Mouse (Mus musculus) thymus, adult 18-20 months (tissue): Measurements from ENCODE around the gene Spata25.

Source experiments
- DNase-seq, 2 experiments: peaks; one replicate each; pipeline ENCODE4 v3.0.0; 2022; ENCODE audit warnings: mixed read lengths in 2 of 2

Spata25 gene

DNA sequence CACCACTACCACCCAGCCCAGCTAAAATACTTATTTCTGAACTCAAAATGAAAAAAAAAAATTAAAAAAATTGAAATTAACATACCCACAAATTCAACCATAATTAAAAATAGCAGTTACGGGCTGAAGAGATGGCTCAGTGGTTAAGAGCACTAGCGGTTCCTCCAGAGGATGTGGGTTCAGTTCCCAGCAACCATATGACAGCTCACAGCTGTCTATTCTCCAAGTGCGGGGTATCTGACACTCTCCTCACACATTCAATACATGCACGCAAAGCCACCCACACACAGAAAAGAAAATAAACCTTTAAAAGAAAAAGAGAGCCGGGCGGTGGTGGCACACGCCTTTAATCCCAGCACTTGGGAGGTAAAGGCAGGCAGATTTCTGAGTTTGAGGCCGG, 21.7 kb upstream of the Spata25 start:
- no peak for DNase-seq

DNA sequence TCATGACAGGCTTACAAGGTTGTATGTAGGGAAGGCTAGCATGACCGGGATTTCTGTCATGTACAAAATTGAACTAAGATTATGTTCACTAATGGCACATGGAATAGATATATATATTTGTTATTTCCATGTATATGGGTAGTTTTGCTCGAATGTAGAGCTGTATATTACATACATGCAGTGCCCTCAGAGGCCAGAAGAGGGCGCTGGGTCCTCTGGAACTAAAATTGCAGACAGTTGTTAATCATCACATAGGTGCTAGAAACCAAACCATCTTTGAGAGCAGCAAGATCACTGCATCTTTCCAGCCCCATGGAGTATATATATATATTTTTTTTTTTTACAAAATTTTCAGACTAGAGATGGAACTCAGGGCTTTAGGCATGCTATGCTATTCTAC, 17.4 kb upstream of the Spata25 start:
- no peak for DNase-seq

DNA sequence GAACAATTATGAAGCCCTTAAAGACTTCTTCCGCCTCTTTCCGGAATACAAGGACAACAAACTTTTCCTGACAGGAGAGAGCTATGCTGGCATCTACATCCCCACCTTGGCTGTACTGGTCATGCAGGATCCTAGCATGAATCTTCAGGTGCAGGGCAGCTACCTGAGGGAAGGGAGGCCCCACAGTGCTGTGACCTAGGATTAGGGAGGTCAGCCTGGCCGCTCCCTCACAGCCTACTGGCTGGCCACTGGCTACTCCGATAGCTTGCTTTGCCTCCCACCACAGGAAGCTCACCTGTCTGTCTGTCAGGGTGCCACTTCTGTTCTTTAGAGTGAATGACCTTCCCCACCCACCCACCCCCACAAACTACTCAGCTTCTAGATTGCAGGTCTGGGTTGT, 6.8 kb upstream of the Spata25 start:
- DNase-seq = no peak

DNA sequence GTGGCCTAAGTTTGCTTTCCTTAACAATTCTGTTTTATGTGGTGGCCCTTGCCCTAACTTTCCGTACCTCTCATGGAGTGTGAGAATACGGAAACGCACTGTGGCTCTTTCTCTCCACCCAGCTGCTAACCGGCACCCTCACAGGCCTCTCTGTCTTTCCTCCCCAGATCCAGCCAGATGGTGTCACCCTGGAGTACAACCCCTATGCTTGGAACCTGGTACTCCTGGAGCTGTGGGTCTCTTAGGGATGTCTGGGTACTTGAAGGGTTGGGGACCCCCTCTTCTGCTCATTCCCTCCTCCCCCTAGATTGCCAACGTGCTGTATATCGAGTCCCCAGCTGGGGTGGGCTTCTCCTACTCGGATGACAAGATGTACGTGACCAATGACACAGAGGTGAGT, 6.2 kb upstream of the Spata25 start:
- DNase-seq = peak in 1 of 2 experiments; percentile 46

DNA sequence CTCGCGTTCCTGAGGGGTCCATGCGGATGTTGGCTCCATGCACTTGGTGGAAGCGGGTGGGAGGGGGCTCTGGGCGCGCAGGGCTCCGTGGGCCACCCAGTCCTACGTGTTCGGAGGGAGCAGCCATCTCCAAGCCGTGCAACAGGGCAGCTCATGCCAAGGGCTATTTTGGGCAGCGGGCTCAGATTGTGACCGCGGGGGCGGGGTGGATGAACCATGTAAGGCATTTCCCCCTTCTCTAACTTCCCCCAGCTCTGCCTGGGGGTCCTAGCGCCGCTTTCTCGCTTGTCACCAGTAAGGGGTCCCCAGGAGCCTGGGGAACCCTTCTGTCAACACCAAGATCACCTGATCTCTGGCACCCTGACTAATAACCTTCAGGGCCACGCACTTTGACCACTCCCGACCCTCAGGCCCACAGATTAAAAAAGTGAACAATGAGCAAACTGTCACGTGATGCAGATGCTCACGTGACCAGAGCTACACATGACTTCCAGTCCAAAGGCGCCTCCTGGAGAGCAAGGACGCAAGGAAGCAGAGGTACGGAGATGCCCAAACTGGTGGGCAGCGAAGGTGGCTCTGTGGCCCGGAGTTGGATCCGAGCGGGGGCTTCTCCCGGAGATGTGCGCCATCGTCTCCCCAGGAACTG, 5.1 kb upstream of the Spata25 start, which contains the start of gene Neurl2:
Gene Neurl2, minus strand, starts transcription at position 143 of the 646 bp plus-strand sequence.
- DNase-seq = peak; percentile 69 to 80

DNA sequence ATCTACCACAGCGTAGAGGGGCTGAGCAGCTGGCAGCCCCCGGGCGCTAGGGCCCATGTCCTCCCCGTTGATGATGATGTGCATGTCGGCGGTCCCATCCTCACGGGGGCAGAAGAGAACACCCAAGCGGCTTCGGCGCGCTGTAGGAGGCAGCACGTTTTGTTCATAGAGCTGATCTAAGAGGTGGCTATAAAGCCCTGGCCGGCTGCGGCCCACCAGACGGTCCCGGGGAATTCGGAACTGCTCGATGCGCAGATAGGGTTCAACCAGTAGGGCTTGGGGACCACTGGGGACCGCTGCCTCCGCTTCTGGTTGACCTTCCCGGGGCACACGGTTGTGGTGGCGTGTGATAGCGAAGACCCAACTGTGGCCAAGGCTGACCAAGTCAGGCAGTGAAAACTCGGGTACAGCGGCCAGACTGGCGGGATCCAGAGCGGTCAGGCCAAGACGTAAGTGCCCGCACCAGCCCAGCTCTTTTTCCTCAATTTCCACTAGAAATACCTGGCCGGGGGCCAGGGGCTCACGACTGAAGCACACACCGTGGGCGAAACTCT, 4.5 kb upstream of the Spata25 start, which contains the start of gene Ctsa:
Gene Ctsa, plus strand, starts transcription at position 126 of the 554 bp plus-strand sequence.
- DNase-seq = peak; percentile 68 to 75

DNA sequence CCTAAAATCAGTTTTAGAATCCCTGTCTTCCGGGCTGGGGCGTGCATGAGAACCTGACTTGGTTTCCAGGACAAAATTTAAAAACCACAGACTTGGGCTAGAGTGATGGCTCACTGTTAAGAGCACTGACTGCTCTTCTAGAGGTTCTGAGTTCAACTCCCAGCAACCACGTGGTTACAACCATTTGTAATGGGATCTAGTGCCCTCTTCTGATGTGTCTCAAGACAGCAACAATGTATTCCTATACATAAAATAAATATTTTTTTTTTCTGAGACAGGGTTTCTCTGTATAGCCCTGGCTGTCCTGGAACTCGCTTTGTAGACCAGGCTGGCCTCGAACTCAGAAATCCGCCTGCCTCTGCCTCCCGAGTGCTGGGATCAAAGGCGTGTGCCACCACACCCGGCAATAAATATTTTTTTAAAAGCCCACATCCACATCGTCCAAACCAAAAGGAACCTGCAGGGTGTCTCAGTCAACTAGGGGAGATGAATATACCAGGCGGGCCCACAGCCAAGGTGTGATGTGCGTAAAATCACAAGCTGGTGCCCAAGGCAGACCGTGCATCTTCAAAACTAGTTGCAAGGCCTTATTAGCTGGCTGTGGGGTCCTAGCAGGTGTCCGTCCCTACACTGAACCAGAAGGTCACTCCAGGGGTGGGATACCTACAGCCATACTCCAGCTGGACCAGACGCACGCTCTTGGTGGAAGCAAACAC, 3.9 kb upstream of the Spata25 start:
- DNase-seq = no peak

DNA sequence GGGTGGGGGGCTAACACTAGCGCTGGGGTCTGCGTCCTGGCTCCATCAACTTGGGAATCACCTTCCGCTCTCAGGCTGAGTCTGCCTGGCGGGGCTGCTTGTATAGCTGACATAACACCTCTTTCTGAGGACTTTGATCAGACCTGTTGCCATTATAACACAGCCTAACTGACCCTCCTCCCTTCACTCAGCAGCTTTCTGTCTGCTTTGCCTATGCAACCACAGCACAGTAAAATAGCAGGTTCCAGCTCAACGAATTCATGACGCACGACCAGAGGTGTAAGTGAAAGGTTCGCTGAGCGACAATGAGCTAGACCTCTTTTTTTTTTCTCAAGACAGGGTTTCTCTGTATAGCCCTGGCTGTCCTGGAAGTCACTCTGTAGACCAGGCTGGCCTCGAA, 2.7 kb upstream of the Spata25 start:
- DNase-seq = no peak

DNA sequence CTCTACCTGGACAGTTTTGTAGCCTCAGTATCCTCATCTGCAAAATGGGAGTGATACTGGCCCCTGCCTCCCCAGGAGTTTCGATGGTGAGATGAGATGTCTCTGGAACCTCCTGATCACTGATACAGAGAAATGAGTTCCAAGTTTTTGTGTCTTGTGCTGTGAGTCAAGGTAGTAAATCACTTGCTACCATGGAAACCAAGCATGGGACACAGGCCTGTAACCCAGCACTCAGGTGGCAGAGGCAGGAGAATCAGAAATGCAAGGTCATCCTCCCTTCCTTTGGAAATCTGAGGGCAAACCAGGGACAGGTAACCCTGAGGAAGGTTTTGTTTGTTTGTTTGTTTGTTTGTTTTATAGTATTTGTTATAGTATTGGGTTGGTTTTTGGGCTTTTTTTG, 753 bp upstream of the Spata25 start:
- no peak for DNase-seq

DNA sequence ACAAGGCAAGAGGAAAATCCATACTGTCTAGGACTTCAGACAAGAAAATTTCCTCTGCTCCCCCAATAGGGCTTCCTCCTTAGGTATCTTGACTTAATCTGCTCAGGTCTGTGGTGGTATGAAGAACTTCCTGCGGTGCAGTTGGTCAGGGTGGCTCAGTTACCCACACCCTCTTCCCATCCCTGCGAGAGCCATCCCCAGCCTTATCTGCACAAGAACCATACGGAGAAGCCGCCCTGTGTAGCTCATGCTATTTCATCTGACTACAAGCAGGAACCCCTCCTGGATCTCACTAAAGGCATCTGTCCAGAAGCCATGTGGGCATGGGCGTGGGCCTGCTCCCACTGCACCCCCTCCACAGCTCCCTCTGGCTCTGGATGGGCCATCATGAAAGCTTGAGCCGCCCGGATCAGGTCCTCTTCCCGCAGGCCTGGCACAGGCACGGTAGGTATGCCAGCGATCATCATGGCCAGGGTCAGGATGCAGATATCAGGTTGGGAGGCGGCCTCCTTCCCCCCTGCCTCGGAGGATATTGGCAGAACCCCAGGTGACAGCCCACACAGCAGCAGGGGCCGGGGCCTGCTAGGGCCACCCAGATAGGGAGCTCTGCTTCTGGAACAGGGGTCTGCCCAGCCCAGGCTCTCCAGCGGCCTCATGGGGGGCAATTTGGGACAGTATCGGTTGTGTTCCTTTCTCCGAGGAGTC, 1.0 kb downstream of the Spata25 start:
- DNase-seq = no peak

DNA sequence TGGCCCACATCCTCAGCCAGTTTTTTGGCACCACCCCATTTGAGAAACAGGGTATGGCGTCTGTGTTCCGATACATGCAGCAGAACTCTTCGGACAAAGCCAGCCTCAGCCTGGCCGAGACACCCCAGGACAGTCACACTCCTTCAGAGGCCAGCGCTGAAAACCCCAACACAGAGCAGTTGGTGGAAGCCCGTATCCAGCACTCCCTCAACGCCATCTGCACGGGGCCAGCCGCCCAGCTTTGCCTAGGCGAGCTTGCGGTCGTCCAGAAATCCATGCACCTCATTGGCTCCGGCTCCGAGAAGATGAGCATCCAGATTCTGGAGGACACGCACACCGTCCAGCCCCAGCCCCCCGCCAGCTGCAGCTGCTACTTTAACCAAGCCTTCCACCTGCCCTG, 2.8 kb downstream of the Spata25 start:
- no peak for DNase-seq

DNA sequence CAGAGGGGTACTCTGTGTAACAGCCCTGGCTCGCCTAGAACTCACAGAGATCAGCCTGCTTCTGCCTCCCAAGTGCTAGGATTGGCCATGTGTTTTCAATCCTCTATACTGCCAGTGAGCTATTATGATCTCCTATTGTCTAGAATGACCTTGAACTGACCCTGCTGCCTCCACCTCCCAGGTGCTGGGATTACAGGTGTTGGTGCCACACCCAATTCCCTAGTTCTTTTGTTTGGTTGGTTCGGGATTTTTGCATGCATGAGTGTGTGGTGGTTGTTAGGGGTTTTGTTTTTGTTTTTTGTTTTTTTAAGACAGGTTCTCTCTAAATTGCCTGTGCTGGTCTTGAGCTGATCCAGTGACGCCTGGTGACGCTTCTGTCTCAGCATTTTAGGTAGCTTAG, 4.4 kb downstream of the Spata25 start:
- no peak for DNase-seq

DNA sequence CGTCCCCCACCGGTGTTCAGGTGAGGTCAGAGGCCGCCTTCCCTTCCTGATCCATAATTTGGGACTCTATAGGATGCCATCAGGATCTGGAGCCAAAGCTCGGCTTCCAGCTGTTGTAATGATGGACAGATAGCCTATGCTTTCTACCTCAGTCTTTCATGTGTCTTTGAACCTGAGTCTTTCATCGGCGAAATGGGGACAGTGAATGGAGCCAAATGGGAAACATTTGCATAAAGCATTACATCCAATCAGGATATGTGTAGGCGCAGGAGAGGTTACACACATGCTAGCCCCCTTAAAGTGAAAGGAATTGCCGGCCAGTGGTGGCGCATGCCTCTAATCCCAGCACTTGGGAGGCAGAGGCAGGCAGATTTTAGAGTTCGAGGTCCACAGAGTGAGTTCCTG, 5.2 kb downstream of the Spata25 start:
- no peak for DNase-seq

DNA sequence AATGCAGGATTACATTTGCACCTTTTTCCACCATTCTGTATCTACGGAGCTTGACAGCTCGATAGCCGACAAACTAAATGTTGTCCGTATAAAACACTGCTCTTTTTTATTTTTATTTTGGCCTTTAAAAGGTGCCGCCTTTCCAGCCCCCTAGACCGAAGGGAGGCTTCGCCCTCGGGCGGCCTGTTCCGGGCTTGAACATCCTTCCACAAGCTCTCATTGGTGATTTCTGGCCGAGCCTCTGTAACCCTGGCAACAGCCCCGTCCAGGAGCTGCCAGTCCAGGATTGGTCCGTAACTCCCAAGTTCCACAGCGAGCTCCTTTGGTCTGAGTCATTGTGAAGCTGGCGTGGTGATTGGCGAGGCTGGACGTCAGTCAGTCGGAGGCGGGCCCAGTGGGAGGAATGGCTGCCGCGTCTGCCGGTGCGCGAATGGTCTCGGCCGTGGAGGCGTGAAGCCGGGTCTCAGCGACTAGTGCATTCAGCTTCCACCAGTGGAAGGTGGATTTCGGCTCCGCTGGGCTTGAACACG, 5.6 kb downstream of the Spata25 start, which contains the start of gene Zswim1:
Gene Zswim1, plus strand, starts transcription at position 51 of the 530 bp plus-strand sequence.
- peak; percentile 96 to 98 for DNase-seq

DNA sequence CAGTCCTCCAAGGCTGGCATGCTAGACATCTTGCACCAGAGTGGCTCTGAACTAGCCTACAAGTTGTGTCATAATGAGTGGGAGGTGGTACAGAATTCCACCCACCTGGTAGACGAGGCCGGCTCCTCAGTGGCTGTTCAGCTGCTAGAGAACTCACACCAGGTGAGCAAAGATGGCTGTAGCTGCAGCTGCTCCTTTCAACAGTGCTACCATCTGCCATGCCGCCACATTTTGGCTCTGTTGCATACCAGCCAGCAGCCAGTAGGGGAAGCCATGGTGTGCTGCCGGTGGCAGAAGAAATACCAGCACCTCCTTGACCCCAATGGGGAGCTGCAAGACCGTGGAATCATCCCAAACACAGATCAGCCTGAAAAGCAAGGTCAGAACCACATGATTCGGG, 7.3 kb downstream of the Spata25 start:
- DNase-seq = no peak

DNA sequence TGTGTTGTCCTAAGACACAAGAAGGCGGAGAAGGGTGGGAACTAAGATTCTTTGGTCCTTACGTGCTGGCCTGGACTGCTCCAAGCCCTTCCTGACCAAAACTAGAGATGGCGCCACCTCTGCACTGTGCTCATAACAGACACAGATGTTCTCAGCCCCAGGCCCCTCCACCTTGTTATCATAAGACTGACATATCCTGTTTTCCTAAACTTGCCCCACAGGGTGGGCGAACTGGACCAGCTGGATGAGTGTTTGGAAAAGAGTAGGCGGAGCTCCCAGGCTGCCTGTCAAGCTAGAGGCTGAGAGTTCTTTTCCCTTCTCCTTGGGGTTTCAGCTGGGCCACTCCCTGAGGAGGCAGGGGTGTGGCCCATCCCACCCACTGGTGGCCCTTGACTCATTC, 10.6 kb downstream of the Spata25 start:
- no peak for DNase-seq

DNA sequence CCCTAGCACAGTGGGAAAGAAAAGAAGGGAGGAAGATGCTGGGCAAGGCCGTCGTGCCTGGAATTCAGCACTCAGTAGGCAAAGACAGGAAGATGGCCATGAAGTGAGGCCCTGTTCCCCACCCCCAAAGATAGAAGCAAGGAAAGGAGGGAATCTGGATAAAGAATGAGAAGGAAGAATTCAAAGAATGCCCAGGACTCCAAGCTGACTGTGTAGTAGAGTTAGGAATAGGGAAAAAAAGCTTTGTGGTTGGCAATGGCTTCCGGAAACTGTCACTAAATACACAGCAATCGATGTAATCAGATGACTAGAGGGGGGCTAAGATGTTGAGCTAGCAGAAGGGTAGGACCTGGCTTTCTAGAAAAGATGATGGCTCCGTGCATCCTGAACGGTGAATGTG, 11.1 kb downstream of the Spata25 start:
- DNase-seq = no peak

DNA sequence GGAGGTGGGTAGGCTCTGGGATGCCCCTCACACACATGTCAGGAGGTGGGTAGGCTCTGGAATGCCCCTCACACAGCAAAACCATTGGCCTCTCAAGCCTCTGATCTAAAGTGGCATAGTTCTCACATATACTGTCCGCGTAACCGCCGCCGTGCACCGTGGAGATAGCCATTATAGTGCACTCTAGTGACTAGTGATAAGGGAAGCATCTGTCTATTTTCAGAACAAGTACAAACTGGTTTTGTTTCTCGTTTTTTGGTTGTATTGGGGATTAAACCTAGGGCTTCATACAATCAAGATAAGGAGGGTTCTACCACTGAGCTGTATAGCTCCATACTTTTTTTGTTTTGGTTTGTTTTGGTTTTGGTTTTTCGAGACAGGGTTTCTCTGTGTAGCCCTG, 12.5 kb downstream of the Spata25 start:
- DNase-seq = no peak

DNA sequence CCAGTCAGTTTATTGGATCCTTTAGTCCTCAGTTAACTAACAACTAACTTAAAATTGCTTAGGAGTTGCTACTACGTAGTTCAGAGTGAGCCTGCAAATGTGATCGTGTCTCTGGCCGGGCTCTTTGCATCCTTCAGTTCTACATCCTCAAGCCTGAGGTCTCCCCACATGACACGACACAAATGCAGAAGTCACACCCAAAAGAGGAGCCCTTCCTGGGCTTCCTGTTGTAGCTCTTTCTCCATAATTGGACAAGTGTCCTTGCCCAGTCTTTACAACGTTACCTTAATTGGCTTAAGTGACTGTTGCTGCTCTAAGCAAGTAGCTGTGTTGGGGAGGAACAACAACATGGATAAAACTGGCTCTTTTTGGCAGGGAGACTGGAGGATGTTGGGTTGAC, 13.0 kb downstream of the Spata25 start:
- DNase-seq = no peak

DNA sequence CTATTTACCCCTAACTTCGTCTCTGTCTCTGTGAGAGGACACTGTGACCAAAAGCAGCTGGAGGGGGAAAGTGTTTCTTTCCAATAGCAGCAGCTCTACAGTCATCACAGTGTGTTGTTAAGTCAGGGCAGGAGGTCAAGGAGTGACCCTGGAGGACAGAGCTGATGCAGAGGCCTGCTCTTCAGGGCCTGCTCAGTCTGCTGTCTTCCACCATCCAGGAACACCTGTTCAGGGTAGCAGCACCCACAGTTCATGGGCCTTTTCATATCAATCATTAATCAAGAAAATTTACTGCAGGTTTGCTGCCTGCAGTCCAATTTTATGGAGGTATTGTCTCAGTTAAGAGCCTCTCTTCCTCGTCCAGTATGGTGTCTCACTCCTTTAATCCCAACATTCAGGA, 14.8 kb downstream of the Spata25 start:
- DNase-seq = no peak

DNA sequence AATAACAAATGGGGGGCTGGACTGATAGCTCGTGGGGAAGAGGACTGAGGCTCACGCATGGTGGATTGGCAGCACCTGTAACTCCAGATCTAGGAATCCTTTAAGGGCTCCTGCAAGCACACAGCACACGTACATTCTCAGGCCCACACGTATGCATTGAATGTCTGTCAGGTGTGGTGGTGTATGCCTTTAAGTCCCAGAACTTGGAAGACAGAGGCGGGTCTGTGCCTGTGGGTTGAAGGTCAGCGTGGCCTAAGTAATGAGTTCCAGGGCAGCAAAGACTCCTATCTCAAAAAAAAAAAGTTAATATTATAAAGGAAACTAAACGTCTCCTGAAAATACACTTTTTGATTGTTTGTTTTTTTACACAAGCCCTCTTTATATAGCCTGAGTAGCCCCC, 21.7 kb downstream of the Spata25 start:
- no peak for DNase-seq

DNA sequence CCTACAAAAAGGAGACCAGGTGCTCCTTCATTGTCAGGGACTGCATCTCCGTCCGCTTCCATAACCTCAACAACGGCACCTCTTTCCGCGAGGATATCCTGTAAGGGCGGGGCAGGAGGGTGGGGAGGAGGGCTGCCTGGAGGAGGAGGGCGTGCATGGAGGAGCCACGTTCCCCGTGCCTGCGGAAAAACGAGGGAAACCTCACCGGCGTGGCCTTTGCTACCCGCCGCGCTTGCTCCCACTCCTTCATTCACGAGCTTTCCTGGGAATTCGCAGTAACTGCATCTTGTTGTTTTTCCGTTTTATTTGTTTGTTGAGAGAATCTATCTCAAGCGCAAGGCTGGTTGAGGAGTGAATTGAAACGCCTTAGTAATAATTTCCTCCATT, 23.0 kb downstream of the Spata25 start:
- no peak for DNase-seq
